Mouse (Mus musculus): ENCODE data around the gene Slc12a5. TPM values are rescaled to one million over a fixed set of nuclear protein-coding genes. Genes with fewer than 3 reads are reported as not detected.

The Slc12a5 gene
- polyA plus RNA-seq, 1 experiment from 2014 or later, result 0.53 TPM

- H3K4me3 ChIP-seq (ENCODE audit: low read length), result peak overlapping the region; percentile 28; the same call in 1 of the 2 replicates
- no peaks in the 10 kb centered on the region for H3K4me1 ChIP-seq (replicated peaks; ENCODE audit: control insufficient read depth, insufficient read depth, low read length)
- no peak overlapping the region for H3K9ac ChIP-seq (ENCODE audit: low read length)
- peaks cover 61% of the 10 kb centered on the region for H3K27me3 ChIP-seq (ENCODE audit: control insufficient read depth, insufficient read depth, low read depth, low read length)
- H3K36me3 ChIP-seq (ENCODE audit: control insufficient read depth, insufficient read depth, low read length), result no peaks in the 10 kb centered on the region
- no peak overlapping the region for H3K27ac ChIP-seq (ENCODE audit: low read length)
- H3K9me3 ChIP-seq (ENCODE audit: control insufficient read depth, low read length), result no peaks in the 10 kb centered on the region
- H3K4me2 ChIP-seq (ENCODE audit: low read depth, low read length), result peak overlapping the region; percentile 45
- peak; percentile 47 for ATAC-seq (ENCODE audit: low read depth)
- WGBS, result 3% methylated on average over 64 of the region's 65 CpGs
Measured at GRCm38 (mm10) chr2:164967761-164968440, 7.3 kb downstream of the Slc12a5 start.

DNA sequence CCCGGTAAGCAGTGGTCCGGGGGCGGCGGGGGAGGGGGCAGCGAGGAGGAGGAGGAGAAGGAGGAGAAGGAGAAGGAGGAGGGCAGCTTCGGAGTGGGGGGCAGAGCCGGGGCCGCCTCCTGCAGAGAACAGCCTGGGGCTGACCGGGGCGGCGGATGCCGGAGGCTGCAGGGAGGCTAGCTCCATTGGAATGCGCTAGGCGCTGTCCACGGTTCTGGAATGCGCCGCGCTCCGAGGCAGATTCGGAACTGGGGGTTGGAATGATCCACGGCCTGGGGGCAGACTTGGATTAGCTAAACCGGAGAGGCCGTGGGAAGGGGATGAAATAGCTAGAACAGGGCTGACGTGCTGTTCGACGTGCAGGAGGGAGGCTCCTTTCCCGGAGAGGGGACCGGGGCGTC is 7.8 kb downstream of the Slc12a5 start:
- Histone ChIP-seq H3K36me3 (ENCODE audit: control insufficient read depth, insufficient read depth, low read length) (no peaks in the 10 kb centered on the region), H3K9me3 (ENCODE audit: control insufficient read depth, low read length) (no peaks in the 10 kb centered on the region), H3K9ac (ENCODE audit: low read length) (no peak overlapping the region), H3K4me3 (ENCODE audit: low read length) (peak overlapping the region; percentile 28; the same call in 1 of the 2 replicates), H3K4me1 (replicated peaks; ENCODE audit: control insufficient read depth, insufficient read depth, low read length) (no peaks in the 10 kb centered on the region), H3K27me3 (ENCODE audit: control insufficient read depth, insufficient read depth, low read depth, low read length) (peaks cover 61% of the 10 kb centered on the region), H3K27ac (ENCODE audit: low read length) (no peak overlapping the region), H3K4me2 (ENCODE audit: low read depth, low read length) (peak overlapping the region; percentile 45)
- WGBS, result 1% methylated on average over 20 of the region's 29 CpGs
- ATAC-seq (ENCODE audit: low read depth), result peak; percentile 77

DNA sequence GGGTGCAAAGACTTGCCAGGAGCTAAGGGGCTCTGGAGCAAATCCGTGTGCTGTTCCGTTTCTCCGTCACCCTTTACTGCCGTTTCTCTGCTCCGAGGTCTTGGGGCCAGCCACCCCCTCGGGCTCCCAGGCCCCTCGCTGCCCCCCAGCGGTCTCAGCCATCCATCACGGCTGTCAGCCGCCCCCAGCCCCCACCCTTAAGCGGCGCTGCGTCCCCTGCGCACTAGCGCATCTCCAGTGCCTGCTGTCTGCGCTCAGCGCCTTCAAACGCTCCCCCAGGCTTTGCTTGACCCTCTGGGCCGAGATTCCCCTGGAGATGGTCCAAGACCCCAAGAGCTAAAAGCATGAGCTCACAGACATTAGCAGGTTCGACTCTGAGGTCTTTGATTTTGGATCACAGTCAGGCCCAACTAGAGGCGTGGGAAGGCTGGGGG is 8.8 kb downstream of the Slc12a5 start:
- Histone ChIP-seq H3K4me1 (replicated peaks; ENCODE audit: control insufficient read depth, insufficient read depth, low read length) (no peaks in the 10 kb centered on the region), H3K9me3 (ENCODE audit: control insufficient read depth, low read length) (no peaks in the 10 kb centered on the region)
- 4% methylated on average over 21 of the region's 21 CpGs for WGBS

DNA sequence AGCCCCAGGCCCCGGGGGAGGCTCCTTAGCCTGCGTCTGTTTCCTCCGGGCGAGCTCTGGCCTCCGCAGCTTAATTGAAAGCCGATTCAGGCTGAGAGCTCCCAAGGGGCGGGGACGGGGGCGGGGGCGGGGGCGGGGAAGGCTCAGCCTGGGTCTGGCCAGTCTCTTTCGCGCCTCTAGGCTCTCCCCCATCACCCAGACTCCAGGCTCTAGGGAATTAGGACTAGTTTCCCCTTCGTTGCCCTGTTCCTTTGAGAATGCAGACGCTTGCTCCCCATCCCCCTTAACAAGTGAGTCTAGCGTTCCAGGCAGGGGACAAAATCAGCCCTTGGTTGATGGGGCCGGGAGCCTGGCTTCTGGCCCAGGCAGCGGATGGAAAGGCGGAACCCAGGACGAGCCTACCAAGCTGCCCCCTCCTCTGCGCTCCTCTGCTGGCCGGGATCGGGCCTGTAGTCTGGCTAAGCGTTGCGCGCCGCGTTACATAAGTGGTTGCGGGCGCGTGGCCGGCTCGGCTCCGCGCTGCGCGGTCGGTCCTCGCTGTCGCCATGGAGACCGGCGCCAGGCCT is 10.1 kb downstream of the Slc12a5 start:
- Histone ChIP-seq H3K9me3 (ENCODE audit: control insufficient read depth, low read length) (no peaks in the 10 kb centered on the region), H3K9ac (ENCODE audit: low read length) (no peak overlapping the region), H3K4me1 (replicated peaks; ENCODE audit: control insufficient read depth, insufficient read depth, low read length) (no peaks in the 10 kb centered on the region), H3K36me3 (ENCODE audit: control insufficient read depth, insufficient read depth, low read length) (no peaks in the 10 kb centered on the region), H3K27ac (ENCODE audit: low read length) (no peak overlapping the region), H3K4me2 (ENCODE audit: low read depth, low read length) (no peak overlapping the region), H3K27me3 (ENCODE audit: control insufficient read depth, insufficient read depth, low read depth, low read length) (peaks cover 61% of the 10 kb centered on the region), H3K4me3 (ENCODE audit: low read length) (no peak overlapping the region)
- ATAC-seq (ENCODE audit: low read depth), result peak; percentile 31; the same call in 1 of the 2 replicates
- WGBS, result under 1% methylated on average over 35 of the region's 42 CpGs

More for the DNA sequence above, 8.8 kb downstream of the Slc12a5 start:
- ATAC-seq (ENCODE audit: low read depth), result no peak
- no peak overlapping the region for H3K9ac ChIP-seq (ENCODE audit: low read length)
- peaks cover 61% of the 10 kb centered on the region for H3K27me3 ChIP-seq (ENCODE audit: control insufficient read depth, insufficient read depth, low read depth, low read length)
- no peak overlapping the region for H3K27ac ChIP-seq (ENCODE audit: low read length)
- no peak overlapping the region for H3K4me3 ChIP-seq (ENCODE audit: low read length)
- no peak overlapping the region for H3K4me2 ChIP-seq (ENCODE audit: low read depth, low read length)
- H3K36me3 ChIP-seq (ENCODE audit: control insufficient read depth, insufficient read depth, low read length), result no peaks in the 10 kb centered on the region

- WGBS, result 48% methylated on average over 5 of the region's 5 CpGs
- Histone ChIP-seq H3K9ac (ENCODE audit: low read length) (no peak overlapping the region), H3K4me1 (replicated peaks; ENCODE audit: control insufficient read depth, insufficient read depth, low read length) (no peaks in the 10 kb centered on the region), H3K27ac (ENCODE audit: low read length) (no peak overlapping the region), H3K36me3 (ENCODE audit: control insufficient read depth, insufficient read depth, low read length) (no peaks in the 10 kb centered on the region), H3K9me3 (ENCODE audit: control insufficient read depth, low read length) (no peaks in the 10 kb centered on the region), H3K4me2 (ENCODE audit: low read depth, low read length) (no peak overlapping the region), H3K4me3 (ENCODE audit: low read length) (no peak overlapping the region), H3K27me3 (ENCODE audit: control insufficient read depth, insufficient read depth, low read depth, low read length) (peaks cover 49% of the 10 kb centered on the region)
- ATAC-seq (ENCODE audit: low read depth), result no peak
Measured at GRCm38 (mm10) chr2:164972646-164973045, 12.0 kb downstream of the Slc12a5 start.

- Histone ChIP-seq H3K27me3 (ENCODE audit: control insufficient read depth, insufficient read depth, low read depth, low read length) (peaks cover 20% of the 10 kb centered on the region), H3K9ac (ENCODE audit: low read length) (no peak overlapping the region), H3K36me3 (ENCODE audit: control insufficient read depth, insufficient read depth, low read length) (no peaks in the 10 kb centered on the region), H3K4me3 (ENCODE audit: low read length) (no peak overlapping the region), H3K4me2 (ENCODE audit: low read depth, low read length) (no peak overlapping the region), H3K27ac (ENCODE audit: low read length) (no peak overlapping the region), H3K4me1 (replicated peaks; ENCODE audit: control insufficient read depth, insufficient read depth, low read length) (no peaks in the 10 kb centered on the region), H3K9me3 (ENCODE audit: control insufficient read depth, low read length) (no peaks in the 10 kb centered on the region)
- 82% methylated on average over 6 of the region's 6 CpGs for WGBS
- ATAC-seq (ENCODE audit: low read depth), result no peak
Measured at GRCm38 (mm10) chr2:164975611-164976010, 15.0 kb downstream of the Slc12a5 start.

DNA sequence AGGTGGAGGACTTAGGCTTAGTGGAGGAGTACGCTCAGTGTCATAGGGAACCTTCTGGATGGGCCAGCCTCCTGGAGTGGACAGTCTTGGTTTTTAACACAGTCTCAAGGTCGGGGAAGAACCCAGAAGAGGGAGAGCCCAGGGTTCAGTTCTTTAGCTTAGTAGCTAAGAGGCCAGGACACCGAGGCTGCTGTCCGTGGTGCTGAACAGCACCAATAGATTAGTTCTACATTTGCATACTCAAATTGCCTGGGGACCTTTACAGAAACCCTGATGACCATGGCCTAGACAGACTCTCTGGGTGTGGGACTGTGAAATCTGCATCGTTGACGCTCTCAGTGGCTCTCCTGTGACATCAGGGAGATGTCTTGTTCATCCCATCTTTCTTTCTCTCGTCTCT is 19.1 kb downstream of the Slc12a5 start:
- 20% methylated on average over 7 of the region's 7 CpGs for WGBS
- Histone ChIP-seq H3K9me3 (ENCODE audit: control insufficient read depth, low read length) (no peaks in the 10 kb centered on the region), H3K27me3 (ENCODE audit: control insufficient read depth, insufficient read depth, low read depth, low read length) (no peaks in the 10 kb centered on the region), H3K27ac (ENCODE audit: low read length) (no peak overlapping the region), H3K36me3 (ENCODE audit: control insufficient read depth, insufficient read depth, low read length) (no peaks in the 10 kb centered on the region), H3K9ac (ENCODE audit: low read length) (no peak overlapping the region), H3K4me3 (ENCODE audit: low read length) (no peak overlapping the region), H3K4me2 (ENCODE audit: low read depth, low read length) (no peak overlapping the region), H3K4me1 (replicated peaks; ENCODE audit: control insufficient read depth, insufficient read depth, low read length) (no peaks in the 10 kb centered on the region)
- no peak for ATAC-seq (ENCODE audit: low read depth)

DNA sequence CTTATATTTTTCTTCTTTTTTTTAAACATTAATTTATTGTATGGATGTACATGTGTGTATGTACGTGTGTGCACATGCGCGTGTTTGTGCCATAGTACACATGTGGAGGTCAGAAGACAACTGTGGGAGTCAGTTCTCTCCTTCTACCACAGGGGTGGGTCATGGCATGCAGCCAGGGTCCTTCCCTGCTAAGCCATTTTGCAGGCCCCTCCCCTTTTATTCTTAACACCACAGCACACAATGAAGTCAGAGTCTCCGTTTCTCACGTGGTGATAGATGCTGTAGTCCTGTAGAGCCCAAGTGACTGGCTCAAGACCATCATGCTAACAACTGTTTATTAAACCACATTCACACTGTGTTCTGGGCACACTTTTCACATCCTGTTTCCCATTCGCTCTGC is 25.4 kb downstream of the Slc12a5 start:
- no peaks in the 10 kb centered on the region for H3K4me1 ChIP-seq (replicated peaks; ENCODE audit: control insufficient read depth, insufficient read depth, low read length)
- H3K27me3 ChIP-seq (ENCODE audit: control insufficient read depth, insufficient read depth, low read depth, low read length), result no peaks in the 10 kb centered on the region
- no peak overlapping the region for H3K4me3 ChIP-seq (ENCODE audit: low read length)
- no peak overlapping the region for H3K27ac ChIP-seq (ENCODE audit: low read length)
- ATAC-seq (ENCODE audit: low read depth), result no peak
- WGBS, result 65% methylated on average over 6 of the region's 6 CpGs
- H3K36me3 ChIP-seq (ENCODE audit: control insufficient read depth, insufficient read depth, low read length), result no peaks in the 10 kb centered on the region
- no peak overlapping the region for H3K4me2 ChIP-seq (ENCODE audit: low read depth, low read length)
- H3K9ac ChIP-seq (ENCODE audit: low read length), result no peak overlapping the region
- H3K9me3 ChIP-seq (ENCODE audit: control insufficient read depth, low read length), result no peaks in the 10 kb centered on the region

DNA sequence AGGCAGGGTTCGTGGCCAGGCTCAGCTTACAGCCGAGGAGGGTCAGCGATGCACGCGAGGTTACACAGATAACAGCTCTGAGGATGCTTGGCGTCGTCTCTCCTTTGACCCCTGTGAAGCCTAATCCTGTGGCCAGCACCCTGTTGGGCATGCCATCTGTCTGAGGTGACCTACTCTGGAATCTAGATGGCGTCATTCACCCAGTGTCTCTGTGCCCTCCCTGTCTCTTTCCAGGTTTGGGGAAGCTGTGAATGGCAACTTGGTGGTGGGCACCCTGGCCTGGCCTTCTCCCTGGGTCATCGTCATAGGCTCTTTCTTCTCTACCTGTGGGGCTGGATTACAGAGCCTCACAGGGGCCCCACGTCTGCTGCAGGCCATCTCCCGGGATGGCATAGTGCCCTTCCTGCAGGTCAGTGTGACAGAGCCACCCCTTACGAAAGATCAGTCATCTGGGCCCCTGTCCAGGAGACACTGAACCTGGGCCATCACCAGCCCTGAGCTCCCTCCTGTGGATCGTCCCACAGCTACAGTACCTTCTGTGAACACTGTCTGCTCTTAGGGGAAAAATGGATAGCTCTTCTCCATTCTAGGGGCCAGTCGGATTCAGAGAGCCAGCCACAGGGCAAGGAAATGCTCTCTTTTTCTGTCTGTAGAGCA is 25.9 kb downstream of the Slc12a5 start:
- H3K36me3 ChIP-seq (ENCODE audit: control insufficient read depth, insufficient read depth, low read length), result no peaks in the 10 kb centered on the region
- H3K4me2 ChIP-seq (ENCODE audit: low read depth, low read length), result no peak overlapping the region
- no peaks in the 10 kb centered on the region for H3K27me3 ChIP-seq (ENCODE audit: control insufficient read depth, insufficient read depth, low read depth, low read length)
- no peak overlapping the region for H3K4me3 ChIP-seq (ENCODE audit: low read length)
- H3K27ac ChIP-seq (ENCODE audit: low read length), result no peak overlapping the region
- no peak for ATAC-seq (ENCODE audit: low read depth)
- no peaks in the 10 kb centered on the region for H3K4me1 ChIP-seq (replicated peaks; ENCODE audit: control insufficient read depth, insufficient read depth, low read length)
- no peak overlapping the region for H3K9ac ChIP-seq (ENCODE audit: low read length)
- 57% methylated on average over 14 of the region's 14 CpGs for WGBS
- H3K9me3 ChIP-seq (ENCODE audit: control insufficient read depth, low read length), result no peaks in the 10 kb centered on the region
